Mouse (Mus musculus): Measurements from ENCODE around the gene Fbxl5.

Gene Fbxl5

GRCm38 (mm10) chr5:43781977-43782930, 39.2 kb downstream of the Fbxl5 start:
- DNase-seq (ENCODE audit: low spot score in 2 of 2): peak; percentile 52 to 83

DNA sequence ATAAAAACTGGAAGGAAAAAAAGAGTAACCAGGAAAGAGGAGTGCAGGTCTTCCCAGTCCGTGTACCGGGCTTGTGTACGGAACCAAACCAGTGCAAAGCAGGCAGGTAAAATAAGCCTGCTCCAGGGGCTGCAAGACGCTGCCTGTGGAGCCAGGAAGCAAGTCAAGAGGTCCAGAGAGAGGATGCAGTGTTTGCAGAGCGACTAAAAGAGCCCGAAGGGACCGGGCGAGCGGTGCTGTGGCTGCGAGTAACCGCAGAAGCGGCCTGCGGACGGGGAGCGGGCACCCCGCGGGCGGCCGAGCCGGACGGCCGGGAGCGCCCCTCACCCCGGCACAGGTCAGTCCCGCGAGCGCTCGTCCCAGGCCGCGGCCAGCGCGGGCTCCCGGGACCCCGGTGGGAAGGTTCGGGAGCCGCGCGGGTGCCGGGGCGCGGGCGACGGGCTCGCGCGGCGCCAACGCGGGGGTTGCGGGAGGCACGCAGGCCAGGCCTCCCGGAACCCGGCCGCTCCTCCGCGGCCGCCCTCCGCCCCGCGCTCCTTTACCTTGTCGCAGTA, 39.9 kb downstream of the Fbxl5 start:
- no peak for DNase-seq (ENCODE audit: low spot score in 2 of 2)

DNA sequence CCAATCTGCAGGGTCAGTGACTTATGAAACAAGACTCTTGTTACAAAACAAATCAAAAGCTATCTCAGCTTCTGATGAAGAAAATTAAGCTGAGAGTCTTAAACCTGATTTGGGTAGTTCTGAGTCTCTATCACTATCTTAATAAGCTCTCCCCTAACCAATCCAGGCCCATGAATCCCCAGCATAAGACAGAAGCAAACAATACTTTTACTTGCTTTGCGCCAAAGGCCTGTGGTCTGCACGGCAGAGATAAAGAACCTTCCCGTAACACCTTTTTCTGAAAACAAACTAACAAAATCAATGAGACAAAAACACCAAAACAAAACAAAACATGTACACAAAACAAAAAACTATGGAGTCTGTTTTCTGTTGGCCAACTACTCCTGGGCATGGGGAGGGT, 42.9 kb downstream of the Fbxl5 start:
- no peak for DNase-seq (ENCODE audit: low spot score in 2 of 2)

GRCm38 (mm10) chr5:43776993-43777392, 44.4 kb downstream of the Fbxl5 start:
- DNase-seq (ENCODE audit: low spot score in 2 of 2): no peak

- DNase-seq (ENCODE audit: low spot score in 2 of 2): no peak
Observed at GRCm38 (mm10) chr5:43776407-43776806, 45.0 kb downstream of the Fbxl5 start.

GRCm38 (mm10) chr5:43771555-43771954, 49.9 kb downstream of the Fbxl5 start:
- no peak for DNase-seq (ENCODE audit: low spot score in 2 of 2)

- no peak for DNase-seq (ENCODE audit: low spot score in 2 of 2)
Observed at GRCm38 (mm10) chr5:43770618-43771354, 50.7 kb downstream of the Fbxl5 start.

DNA sequence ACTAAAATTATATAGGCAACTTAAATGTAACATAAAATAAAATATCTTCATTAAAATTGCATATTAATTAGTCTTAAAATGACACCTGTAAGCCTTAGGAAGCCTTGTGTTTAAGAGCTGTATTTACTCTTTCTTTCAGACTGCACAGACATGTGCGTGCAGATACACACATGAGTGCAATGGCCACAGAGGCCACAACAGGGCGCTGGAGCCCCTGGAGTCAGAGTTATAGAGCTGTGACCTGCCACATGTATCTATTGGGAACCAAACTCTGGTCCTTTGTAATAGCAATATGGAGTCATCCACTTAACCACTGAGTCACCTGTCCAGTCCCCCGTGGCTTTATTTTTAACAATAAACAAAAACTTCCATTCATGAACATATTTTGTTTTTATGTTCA, 72.3 kb downstream of the Fbxl5 start:
- no peak for DNase-seq (ENCODE audit: low spot score in 2 of 2)

DNA sequence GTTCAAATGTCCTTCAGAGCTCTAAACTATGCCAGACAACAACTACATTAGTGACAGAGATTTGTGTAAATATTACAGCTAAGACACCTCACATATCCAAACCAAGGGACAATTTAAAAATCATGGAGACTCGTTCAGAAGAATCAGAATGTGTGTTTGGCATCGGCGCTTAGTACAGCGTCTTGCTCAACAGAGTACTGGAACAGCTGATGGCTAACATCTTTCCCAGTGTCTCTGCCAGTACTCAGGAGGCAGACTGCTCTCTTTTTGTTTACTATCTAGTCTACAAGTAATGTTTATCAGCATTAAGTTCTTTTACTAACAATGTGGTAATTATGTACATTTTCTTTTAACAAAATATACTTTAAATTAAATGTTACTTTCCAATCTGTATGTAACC, 73.4 kb downstream of the Fbxl5 start:
- no peak for DNase-seq (ENCODE audit: low spot score in 2 of 2)

- no peak for DNase-seq (ENCODE audit: low spot score in 2 of 2)
Observed at GRCm38 (mm10) chr5:43745156-43745555, 76.3 kb downstream of the Fbxl5 start.

GRCm38 (mm10) chr5:43744187-43744586, 77.3 kb downstream of the Fbxl5 start:
- DNase-seq (ENCODE audit: low spot score in 2 of 2): no peak

DNA sequence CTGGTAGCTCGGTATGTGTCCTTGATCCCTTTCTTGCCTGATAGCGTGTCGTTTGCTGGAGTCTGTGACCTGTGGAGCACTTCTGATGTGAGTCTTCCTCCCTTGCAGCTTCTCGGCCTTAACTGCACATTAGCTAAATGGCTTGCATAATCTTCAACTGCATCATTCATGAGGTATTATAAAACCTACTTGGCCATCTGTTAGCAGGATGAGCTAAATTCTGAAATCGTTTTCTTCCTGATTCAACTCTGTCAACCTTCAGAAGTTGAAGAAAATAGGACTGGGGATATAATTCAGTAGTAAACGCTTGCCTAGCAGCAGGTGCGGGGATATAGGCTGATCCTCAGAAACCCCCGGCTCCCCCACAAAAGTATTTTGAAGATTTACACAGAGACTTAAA, 89.1 kb downstream of the Fbxl5 start:
- no peak for DNase-seq (ENCODE audit: low spot score in 2 of 2)

DNA sequence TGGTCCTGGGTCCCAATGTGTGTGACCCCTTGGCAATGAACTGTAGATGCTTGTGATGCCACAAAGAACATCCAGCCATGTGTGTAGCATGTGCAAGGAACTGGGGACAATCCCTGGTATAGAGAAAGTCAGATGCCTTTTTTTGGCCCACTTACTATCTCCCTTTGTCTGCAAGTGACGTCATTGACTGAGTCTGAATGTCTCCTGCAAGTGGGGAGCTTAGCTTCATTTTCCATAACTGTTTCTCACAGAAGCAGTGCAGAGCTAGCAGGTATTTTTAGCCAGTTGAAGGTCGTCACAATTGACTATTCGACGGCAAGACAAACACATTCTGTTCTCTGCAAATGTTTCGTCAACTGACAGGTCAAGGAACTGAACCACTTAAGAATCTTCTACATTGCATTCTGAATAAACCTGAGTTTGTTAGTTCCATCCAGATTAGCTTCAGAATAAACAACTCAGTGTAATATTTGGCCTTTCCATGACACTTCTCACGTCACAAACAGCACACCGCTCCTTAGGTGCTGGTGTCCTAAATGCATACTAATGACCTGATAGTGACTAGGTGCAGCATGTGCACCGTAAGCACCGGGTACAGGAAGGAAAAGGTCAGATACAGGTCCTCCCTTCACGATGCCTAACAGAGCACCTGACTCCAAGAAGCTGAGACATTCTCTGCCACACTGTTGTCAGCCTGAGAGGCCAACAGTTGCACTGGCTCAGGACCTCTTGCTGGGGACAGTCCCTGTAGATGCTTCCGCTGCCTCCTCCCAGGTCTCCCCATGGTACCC, 92.9 kb downstream of the Fbxl5 start:
- no peak for DNase-seq (ENCODE audit: low spot score in 2 of 2)

DNA sequence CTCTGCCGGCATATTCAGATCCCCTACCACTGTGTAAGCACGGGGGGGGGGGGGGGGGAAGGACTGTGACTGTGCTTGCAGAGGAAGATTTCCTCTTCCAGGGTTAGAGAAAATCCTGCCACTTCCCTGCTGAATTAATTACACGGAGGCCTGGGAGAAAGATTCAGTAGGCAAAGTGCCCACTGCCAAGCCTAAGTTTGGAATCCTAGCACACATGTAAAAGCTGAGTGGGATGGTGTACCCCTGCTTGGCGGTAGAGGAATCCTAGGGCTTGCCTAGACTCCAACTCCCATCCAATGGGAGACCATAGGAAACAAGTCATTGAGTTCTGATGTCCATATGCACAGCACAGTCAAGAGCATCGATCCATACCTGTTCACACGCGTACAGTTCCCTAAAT, 97.6 kb downstream of the Fbxl5 start:
- DNase-seq (ENCODE audit: low spot score in 2 of 2): no peak

DNA sequence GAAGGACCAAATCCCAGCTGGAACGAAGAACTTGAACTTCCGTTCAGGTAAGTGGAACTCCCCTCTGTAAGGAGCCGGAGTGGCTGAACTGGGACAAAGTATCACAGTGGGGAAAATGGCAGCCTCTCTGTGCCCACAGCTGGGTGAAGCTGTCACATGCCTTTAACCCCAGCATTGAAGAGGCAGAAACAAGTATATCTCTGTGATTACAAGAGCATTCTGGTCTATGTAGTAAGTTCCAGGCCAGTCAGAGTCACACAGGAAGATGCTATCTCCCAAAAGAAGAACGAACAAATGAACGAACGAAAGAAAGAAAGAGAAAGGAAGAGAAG, 99.0 kb downstream of the Fbxl5 start:
- no peak for DNase-seq (ENCODE audit: low spot score in 2 of 2)

DNA sequence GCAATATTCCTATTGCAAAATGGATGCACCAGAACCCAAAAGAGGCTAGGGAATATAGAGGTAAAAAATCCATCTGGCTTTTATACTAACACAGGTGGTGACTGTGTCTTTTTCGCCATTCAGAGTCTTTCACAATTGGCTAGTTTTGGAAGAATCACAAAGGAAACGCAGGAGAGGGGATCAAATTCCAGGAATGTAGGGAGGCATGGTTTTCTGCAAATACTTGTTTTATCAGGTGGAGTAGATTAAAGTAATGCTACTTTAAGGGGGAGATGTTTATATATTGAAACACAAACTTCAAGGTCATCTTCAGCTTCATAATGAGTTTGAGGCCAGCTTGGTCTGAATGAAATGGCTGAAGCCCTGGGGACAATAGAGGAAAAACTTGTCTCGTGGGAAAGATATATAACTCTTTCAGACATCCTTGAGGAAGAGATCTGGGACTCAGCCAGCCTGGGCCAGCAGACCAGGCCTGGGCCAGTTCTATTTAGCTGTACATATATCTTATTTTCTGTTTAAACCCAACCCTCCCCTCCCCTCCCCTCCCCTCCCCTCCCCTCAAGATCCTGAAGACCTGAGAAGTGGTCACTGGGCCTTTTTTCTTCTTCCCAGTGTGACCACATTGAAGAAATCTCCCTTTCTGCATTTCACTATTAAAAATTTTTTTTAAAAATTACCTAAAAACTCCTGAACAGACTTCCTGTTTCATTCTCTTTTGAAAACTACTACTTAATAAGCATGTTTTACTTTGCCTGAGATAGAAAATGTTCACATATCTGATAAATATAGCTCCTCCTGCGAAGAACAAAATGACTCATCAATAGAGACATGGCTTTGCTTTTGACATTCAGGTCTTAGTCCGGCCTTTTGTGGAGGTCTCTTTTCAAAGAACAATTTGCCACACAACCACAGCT, 99.6 kb downstream of the Fbxl5 start:
- no peak for DNase-seq (ENCODE audit: low spot score in 2 of 2)

GRCm38 (mm10) chr5:43699240-43699639, 122.2 kb downstream of the Fbxl5 start:
- DNase-seq (ENCODE audit: low spot score in 2 of 2): no peak

DNA sequence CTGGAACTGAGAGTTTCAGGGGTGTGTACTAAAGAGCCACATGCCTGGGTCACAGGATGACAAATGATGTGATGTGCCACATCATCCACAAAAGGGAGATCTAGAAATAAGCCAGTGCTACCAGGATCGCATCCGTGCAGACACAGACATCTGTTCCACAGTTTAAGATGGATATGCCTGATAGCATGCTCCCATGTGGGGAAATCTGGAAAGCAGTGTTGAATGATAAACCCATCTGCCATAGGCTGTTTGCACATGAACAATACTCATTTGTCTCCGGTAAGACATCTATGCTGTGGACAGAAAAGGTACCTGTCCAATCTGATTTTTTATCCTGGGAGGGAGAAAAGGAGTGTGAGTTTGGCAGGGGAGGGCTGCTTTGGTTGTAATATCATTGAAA, 124.3 kb downstream of the Fbxl5 start:
- no peak for DNase-seq (ENCODE audit: low spot score in 2 of 2)

Measured in cerebellum, postnatal 4 days (tissue).